Mouse (Mus musculus) cerebellum, adult 11-12 months (tissue): ENCODE measurements around the gene Trpt1.

Experiments
- DNase-seq: peaks from one replicate; pipeline ENCODE4 v3.0.0; 2022

The Trpt1 gene

DNA sequence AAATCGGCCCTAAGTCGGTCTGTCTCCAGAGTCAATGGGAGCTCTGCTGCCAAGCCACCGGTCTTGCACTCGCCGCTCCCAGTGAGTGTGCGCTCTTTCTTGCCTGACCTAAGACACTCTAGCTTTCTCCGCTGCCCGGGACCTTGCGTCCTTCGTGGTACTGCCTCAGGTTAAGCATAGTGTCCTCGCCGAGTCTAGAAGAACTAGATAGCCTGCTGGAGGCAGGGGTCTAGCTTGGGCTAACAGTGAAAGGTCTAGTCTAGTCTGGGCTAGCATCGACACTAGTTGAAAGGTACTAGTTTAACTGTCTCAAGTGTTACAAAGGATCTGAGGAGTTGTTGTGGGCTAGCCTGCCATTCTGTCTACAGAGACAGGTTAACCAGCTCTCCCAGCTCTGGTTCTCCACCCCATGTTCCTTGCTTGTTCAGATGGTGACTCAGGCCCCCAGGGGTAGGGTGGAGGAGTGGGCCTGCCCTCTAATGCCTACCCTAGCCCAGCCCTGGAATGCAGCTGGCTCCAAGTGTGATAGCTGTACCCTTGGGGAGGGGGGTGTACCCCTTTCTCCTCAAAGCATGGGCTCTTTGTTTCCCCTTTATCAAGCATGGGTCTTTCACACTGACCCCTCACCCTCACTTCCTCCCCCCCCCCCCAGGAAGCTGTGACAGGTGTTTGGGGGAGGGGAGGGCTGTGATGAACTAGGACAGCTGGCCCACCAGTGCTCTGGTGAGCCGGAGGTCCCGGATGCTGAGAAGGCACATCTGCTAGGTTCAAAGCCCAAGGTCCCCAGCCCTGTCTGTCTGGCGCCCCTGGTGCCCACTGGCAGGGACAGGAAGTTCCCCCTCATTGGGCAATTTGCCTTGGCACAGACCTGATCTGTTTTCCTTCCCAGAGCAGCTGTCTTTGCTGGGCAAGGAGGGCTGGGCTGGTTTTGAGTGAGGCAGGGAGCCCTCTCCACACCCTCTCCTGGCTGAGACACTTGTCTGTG, 20.1 kb upstream of the Trpt1 start, which contains the start of gene Plcb3:
Gene Plcb3, minus strand, starts transcription at position 934 of the 985 bp plus-strand sequence.
- DNase-seq: peak; percentile 77

DNA sequence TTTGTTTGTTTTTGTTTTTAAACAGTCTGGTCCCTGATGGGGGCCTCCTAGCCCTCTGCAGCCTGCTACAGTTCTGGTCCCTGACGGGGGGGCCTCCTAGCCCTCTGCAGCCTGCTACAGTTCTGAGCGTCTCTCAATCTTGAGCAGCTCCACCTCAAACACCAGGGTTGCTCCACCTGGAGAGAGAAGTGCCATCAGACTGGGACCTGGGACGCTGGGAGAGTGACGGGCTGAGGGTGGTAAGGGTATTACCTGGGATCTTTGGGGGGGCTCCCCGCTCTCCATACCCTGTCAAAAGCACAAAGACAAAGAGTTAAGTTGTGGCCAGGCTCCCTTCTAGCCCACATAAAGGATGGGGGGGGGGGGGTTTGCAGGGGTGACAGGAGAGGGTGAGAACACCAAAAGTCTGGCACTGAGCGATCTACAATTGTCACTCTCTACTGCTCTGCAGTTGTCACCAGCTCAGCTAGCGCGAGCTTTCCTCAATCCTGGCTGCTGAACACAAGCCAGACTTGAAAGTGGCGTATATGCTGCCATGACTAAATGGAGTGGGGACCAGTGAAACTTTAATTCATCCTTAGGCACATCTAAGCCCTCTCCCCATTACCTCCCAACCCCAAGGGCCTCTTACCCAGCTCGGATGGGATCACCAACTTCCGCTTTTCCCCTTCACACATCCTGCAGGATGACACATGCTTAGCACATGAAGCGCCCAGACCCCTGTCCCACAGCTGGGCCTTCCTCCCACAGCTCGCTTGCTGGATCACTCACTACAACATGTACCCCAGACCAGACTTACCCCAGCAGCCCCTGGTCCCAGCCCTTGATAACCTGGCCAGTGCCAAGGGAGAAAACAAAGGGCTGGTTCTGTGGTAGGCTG, 17.9 kb upstream of the Trpt1 start:
- DNase-seq: peak; percentile 69

DNA sequence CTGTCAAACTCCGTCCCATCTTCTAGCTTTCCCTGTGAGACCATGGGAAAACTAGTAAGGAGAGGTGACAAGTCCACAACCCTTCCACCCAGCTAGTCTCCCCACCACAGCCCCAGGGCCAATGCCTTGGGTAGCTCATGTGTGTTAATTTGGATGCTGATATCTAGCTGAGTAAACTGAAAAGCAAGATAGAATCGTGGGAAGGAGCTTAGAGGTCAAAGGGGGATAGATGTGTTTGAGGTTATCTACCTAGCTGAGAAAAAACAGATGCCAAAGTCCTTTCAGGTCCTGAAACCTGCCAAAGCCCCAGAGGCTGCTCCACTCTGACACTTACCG, 17.3 kb upstream of the Trpt1 start:
- DNase-seq: no peak

DNA sequence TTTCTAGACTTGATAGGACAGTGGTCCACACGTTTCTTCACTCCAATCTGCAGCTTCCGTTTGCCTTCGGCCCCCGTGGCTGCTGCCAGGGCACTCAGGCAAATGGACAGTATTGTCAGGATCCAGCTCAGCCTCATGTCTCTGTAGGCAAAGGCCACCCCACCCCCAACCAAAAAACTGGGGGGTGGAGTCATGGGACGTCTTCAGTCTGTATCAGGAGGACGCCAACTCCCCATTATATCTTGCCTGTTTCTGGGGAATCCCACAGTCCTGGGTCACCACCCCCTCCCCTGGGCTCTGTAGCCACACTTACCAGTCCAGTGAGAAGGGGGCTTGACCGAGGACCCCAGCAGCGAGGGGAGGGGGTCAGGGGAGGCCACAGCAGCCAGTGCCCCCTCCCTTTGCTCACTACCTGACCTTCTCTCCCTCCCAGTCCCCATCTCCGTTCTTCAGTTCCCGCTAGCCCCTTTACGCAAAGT, 16.9 kb upstream of the Trpt1 start:
- DNase-seq: no peak

DNA sequence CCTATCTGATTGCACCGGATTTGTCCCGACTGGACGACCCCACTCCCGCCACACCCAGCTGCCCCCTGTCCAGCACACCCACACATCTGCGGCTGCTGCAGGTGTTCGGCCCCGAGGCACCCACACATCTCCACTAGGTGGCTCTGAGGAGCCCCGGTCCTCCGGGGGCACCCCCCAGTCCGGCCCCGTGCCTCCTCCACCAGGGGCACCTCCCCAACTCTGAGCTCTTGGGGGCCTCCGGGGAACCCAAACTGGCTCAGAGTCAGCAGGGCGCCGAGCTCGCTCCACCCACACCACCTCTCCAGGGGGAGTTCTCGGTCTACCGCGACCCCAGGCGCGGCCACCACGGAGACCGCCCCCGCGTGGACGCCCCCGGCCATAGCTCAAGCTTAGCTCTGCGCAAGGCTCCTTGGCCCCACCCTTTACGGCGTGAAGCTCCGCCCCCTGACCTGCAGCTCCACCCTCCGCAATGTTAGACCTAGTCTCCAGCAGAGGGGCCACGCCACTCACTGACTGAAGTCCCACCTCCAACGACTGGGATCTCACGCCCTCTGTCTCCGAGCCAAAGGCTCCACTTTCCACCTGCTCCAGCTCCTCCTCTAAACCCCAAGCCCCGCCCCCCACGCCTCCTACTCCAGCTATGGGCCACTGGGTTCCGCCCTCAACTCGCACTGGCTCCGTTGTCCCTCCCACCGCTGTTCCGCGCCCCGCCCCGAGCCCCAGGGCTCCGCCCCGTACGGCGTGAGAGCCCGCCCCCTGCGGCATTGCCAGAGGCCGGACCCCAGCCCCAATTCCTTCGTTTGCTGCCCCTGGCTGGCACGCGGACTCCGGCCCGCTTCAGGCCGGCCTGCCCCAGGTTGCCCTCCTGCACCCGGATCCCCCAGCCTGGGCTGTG, 16.2 kb upstream of the Trpt1 start:
- DNase-seq: peak; percentile 99

DNA sequence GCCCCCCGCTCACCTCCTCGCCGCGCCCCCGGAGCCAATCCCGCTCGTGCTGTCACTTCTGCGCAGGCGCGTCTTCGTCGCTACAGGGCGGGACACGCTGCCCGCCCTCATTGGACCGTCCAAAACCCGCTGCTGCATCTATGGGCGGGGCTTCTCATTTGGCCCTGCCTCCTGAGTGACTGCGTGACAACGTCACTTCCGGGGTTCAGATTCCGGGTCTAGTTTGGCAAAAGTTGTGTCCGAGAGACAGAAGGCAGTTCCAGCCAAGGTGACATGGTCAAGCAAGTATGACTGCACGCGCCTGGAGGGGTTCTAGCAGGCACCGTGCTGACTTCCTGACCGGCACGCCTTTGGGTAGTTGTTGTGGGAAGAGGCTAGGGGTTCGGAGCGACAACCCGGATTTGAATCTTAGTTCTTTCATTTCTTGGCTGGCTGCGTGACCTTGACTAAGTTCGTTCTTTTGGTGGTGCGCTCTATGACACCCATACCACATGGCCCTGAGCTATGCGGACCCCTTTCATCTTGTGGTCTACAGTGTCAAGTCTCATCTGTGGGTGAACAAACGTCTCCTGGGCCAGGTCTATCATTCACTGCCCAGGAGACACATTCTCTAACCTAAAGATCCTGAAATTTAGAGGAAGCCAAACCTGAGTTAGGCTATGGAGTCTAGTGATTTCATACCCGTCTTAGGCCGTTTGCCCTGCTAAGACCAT, 15.4 kb upstream of the Trpt1 start, which contains the start of gene Fkbp2:
Gene Fkbp2, minus strand, starts transcription at position 121 of the 713 bp plus-strand sequence.
- DNase-seq: peak; percentile 99

DNA sequence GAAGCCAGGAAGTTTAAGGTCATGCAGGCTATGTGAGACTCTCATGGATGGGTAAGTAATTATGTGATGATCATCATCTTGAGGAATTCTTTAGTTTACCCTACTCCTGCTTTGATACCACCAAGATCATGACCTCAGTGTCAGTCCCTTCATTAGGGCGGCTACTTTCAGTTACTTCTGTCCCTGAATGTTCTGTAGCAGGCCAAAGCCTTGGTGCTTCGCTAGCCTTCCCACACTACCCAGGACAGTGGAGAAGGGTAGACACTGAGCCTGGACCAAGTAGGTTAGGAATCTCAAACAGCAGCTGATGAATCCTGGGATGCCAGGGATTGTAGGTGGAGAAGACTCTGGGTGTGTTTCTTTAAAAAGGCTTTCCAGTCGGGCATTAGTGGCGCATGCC, 14.5 kb upstream of the Trpt1 start:
- DNase-seq: no peak

DNA sequence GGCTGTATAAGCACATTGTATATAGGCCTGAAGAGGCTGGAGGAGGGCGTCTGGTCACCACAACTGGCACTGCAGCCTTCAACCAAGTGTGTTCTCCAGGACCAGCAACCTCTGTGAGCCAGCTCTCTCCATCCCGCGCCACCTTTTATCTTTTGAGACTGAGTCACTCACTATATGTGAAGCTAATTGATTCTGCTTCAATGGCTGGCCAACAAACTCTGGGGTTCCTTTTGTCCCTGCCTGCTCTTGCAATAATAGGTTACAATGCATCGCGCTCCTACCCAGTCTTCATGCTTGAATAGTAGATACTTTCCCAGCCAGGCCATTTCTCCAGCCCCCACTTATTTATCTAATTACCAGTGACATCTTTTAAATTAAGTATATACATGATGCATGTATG, 12.3 kb upstream of the Trpt1 start:
- peak; percentile 26 for DNase-seq

DNA sequence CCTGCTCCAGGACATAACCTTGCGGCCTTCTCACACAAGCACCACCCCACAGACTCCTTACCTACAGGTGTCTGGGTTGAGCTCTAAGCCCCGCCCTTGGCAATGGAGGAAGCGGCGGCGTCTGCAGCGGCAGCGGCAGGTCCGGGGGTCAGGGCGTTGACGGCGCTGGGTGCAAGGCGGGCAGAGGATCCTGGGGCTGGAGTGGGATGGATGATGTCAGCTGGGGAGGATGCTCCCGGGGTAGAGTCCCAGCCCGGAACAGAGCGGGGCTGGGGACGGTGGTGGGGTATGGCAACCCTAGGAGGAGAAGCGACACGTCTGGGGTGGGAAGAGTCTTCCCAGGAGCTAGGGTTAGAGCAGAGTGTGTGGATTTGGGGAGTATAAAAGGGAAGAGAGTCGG, 10.6 kb upstream of the Trpt1 start:
- DNase-seq: peak; percentile 63

DNA sequence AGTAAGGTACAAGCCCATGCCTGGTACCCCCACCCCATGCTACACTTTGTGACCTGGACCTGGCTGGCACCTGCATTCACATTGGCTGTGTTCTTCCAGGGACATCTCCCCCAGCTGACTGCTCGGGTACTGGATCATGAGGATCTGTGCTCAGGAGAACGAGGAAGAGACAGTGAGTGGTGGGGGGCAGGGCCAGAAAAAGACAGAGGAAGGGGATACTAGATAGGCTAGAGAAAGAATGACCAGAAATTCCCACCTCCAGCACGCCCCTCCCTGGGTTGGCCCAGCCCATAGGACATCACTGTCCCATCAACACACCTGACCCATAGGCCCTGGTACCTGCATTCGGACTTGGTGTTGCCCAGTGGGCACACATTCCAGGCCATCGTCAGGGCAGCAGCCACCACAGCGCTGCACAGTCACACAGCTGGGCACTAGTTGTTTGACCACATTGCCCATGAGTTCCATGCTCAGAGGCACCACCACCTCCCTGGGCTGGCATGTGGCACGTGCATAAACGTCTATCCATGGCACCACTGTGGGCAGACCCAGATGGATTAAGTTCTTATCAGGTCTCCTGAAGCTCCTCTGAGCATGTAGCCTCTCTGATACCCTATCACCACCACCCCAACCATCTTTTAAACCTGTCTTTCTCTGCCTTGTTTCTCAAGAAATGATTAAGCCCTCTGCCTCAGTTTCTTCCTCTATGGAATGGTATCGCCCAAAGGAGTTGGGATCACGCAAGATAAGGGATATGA, 9.8 kb upstream of the Trpt1 start:
- DNase-seq: peak; percentile 59

DNA sequence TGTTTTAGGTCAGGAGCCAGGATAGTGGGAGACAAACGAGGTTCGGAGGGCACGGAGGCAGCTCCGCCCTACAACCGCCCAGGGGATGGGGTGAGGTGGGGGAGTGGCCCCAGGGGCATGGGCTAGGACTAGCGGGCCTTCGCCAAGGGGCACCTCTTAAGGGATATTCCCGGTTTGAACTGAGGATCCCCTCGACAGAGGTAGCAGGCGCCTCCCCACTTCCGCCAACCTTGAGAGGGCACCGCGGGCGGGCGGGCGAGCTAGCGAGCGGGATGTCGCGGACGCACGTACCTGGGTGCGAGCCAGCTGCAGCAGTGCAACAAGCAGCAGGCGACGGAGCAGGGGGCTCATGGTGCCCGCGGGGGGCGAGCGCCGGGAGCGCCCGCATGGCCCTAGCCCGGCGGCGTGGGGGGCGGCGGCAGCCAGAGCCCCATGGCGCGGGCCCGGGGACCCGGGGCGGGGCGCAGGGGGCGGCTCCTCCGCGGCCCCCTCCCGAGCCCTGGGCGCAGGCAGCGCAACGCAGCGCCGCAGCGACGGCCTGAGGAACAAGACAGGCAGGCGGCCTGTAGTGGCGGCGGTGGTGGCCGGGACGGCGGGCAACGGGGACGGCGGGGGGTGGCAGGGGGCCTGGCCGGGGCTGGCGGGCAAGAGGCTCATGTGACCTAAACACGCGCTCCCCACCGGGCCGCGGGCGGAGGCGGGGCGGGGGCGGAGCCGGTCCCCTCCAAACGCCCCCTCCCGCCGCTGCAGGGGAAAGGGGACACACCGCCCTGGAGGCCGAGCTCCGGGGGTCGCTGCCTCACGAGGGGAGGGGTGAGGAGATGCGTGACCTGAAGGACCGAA, 8.6 kb upstream of the Trpt1 start, which contains the start of gene Vegfb:
Gene Vegfb, minus strand, starts transcription at position 591 of the 843 bp plus-strand sequence.
- peak; percentile 80 for DNase-seq

DNA sequence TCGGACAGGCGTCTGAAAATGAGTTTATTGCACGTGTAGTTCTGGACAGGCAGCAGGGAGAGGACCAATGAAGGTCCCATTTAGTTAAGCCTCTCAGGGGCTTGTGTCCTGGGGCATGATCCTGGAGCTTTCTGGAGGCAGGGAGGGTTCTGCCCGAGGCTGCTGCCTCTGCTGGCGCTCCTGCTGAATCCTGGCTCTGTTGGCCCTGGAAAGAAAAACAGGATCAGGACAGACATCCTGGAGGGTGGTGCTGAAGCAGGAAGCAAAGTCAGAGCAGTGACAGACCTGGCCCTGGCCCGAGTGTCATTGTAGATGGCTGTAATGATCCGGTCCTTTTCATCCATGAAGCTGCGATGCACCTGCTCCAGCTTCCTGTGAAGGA, 8.0 kb upstream of the Trpt1 start:
- DNase-seq: no peak

DNA sequence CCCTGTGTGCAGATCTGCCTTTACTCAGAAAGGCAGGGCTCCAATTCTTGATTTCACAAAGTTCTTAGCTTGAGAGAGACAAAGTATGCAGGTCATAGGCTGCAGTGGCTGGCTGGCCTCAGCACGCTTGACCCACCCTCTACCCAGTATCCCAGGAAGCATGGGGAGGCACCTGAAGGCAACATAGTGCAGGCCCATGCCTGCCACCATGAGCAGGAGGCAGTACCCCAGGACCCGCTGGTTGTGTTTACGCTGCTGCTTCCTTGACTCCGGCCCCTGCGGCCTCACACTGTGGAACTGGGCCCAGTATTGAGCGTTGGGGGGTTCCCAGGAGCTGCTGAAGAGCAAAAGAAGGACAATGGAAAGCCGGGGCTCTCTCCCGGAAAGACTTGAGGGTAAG, 6.7 kb upstream of the Trpt1 start:
- DNase-seq: no peak

DNA sequence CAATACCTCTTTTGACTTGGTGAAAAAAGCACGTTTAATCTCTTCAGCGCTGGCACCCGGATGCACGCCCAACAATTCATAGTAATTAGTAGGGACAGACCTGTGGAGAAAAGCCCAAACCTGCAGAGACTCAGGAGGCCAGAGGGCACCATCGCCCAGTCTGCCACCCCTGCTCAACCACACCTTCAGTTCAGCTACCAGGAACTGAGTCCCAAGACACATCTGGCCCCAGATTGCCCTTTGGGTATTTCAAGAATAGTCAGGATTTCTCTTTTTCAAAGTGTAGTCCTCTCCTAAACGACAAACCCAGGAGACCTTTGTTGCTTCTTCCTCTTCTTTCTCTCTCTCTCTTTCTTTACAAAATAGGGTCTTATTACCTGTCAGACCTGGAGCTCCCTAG, 5.2 kb upstream of the Trpt1 start:
- DNase-seq: peak; percentile 48

DNA sequence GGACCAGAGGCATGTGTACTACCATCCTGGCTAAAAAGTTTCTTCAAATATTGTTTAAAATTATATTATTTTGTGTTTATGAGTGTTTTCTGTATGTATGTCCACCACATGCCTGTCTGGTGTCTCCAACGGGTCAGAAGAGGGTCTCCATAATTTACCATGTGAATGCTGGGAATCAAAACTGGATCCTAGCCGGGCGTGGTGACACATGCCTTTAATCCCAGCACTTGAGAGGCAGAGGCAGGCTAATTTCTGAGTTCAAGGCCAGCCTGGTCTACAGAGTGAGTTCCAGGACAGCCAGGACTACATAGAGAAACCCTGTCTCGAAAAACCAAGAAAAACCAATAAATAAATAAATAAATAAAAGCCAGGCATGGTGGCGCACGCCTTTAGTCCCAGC, 4.8 kb upstream of the Trpt1 start:
- DNase-seq: peak; percentile 48

DNA sequence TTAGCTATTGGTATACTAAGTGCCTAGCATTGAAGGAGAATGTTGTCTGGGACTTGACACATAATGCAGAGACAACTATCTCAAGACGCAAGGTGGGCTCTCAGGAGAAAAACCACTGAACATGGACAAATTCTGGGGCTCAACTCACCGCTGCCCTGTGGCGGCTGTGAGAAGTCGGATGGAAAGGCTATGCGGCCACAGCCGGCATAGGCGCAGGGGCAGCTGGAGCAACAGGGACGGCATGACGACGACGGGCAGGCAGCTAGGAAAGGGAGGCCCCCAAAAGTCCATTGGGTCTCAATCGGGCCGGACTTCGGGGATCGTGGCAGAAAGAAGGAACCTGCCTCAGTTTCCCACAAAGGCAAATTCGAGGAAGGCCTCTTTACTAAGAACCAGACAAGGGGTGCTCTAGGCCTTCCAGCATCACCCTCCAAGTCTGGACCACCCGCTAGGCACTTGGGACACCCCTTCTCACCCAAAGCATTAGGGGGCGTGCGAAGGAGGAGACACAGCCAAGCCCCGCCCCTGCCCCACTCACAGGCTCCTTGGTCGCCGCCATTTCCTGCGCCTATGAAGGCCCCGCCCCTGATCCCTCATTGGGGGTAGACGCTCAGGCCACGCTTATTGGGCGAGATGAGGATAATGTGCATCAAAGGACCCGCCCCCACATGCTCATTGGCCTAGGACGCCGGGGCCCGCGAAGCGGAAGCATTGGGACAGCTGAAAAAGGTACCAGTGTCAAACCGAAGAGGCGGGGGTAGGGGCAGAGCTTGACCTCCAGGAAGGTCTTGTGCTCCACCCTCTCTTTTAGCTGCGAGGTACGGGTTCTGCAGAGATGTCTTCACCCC, 3.7 kb upstream of the Trpt1 start, which contains the start of gene Dnajc4:
Gene Dnajc4, minus strand, starts transcription at position 562 of the 848 bp plus-strand sequence.
- DNase-seq: peak; percentile 97

DNA sequence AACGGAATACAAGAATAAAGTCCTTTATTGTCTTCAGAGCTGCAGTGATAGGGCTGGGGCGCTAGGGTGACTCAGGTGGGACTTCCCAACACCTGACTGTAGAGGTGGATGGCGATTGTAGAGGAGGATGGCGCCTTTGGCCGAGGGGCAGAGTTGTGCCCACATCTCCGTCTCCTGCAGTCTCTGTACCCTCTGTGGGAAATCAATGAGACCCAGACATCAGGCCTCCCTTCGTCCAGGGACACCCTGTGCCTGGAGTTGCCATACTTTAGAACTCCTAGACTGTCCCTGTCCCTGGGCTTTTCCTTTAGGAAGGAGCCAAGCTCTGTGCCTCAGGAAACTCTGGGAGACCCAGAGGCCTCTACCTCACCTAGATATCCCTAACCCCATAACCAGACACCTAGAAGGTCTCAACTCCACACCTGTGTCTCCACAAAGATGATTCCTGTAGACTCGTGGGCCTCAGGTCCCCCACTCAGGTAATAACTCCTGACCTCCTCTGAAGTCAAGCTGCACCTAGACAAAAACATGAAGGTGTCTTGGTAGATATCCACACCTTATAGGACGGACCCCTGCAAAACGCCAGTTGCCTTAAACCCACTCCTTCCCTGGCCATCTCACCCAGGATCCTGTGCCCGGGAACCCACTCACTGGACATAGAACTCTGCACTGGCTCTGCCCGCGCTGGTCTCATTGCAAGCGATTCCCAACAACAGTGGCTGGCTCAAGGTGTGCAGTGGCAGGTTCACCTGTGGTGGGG, 2.7 kb upstream of the Trpt1 start:
- peak; percentile 42 for DNase-seq

DNA sequence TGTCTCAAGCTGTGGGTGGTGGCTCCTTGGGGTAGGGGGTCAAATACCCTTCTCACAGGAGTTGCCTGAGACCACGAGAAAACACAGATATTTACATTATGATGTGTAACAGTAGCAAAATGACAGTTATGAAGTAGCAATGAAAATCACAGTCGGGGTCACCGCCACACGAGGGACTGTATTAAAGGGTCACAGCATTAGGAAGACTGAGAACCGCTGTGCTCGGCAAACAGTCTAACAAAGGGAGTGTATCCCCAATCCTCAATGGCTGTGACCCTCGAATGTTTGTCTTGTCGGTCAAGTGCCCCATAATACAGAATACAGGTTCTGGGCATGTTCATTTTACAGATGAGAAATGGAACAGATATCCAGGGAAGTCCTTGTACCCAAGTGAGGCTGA, 1.9 kb upstream of the Trpt1 start:
- DNase-seq: peak; percentile 41
